9 mouse cellular contexts compared by ENCODE assay signal in the genomic region with DNA sequence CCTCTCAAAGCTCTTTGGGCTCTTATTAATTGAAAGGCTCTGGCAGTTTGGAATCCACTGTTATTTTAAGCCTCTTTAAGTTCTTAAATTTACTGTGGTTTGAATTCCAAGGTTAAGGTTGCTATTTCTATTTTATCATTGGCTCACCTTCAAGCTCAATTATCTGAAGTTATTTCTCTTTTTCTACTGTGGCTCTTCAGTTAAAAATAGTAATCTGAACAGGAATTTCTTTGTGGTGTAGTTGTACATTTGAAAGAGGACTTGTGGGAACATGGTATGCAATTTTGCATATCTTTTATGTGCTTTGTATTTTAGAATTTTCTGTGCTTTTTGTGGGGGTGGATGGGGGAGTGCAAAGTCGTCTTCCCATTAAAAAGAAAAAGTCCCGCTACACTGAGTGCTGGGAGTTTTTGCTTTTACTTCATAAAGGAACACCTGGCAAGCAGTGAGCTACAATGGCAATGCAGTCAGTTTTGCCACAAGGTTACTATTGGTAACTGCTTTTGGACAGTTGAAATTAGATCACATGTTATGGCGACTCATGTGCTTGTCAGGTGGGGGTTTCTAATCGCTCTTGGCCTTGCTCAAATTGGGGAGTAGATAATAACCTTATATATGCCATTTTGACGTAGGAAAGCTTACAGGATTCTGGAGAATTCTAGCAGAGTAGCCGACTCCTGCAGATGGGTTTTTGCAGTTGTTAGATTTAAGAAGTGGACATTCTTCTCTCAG. TPM values are rescaled to one million over a fixed set of nuclear protein-coding genes. Genes with fewer than 3 reads are reported as not detected.
A peak's percentile ranks its signal among the peaks of the same experiment; 100 is the strongest.
DNase-seq lines count a peak whose midpoint lies in the region; ATAC-seq and TF ChIP-seq lines count a peak whose summit lies in the region.
"Had no signal": no experiment of that assay in that cellular context is flagged by ENCODE, and none has a peak within 500 bp of the region (broad histone marks: within the 10 kb centered on the region; RNA-seq: fewer than 3 reads in every experiment).

No protein-coding gene starts in this region.

- no peak overlapping the region for H3K27ac ChIP-seq in lung, embryonic 16.5 days (ENCODE audit: low read length)
- peak overlapping the region; percentile 93 for H3K27ac ChIP-seq in embryonic fibroblast, embryonic 13.5 days (ENCODE audit: insufficient read depth, low read length)
- H3K27ac ChIP-seq in limb, embryonic 13.5 days: peak overlapping the region; percentile 15; the same call in 1 of the 2 replicates
- H3K27ac ChIP-seq in stomach, embryonic 14.5 days (ENCODE audit: low read length): no peak overlapping the region; the same call in 1 of the 2 replicates

- H3K4me1 ChIP-seq in lung, embryonic 16.5 days (replicated peaks; ENCODE audit: control insufficient read depth, insufficient read depth, low read length): peaks cover 38% of the 10 kb centered on the region
- H3K4me1 ChIP-seq in embryonic fibroblast, embryonic 13.5 days (ENCODE audit: control insufficient read depth, insufficient read depth, low read length): peaks cover 19% of the 10 kb centered on the region
- peaks cover 34% of the 10 kb centered on the region for H3K4me1 ChIP-seq in limb, embryonic 13.5 days
- H3K4me1 ChIP-seq in stomach, embryonic 14.5 days (ENCODE audit: control insufficient read depth, insufficient read depth, low read length): peaks cover 34% of the 10 kb centered on the region

- no peak for TF ChIP-seq POLR2A in embryonic fibroblast, embryonic 13.5 days (IDR thresholded peaks at IDR 0.05; ENCODE audit: low read depth, low read length)

- H3K9ac ChIP-seq in lung, embryonic 16.5 days (ENCODE audit: low read length): no peak overlapping the region
- peak overlapping the region; percentile 31; the same call in 1 of the 2 replicates for H3K9ac ChIP-seq in limb, embryonic 13.5 days
- H3K9ac ChIP-seq in stomach, embryonic 14.5 days (replicated peaks; ENCODE audit: low read depth, low read length): no peak overlapping the region

- intact Hi-C loops in left cerebral cortex, postnatal 36 days (cut with DNase I): loop anchor here (5.0 kb wide), 1 partner anchor 94 kb away; no protein-coding TSS in a partner anchor

- TF ChIP-seq CTCF in embryonic fibroblast, embryonic 13.5 days (IDR thresholded peaks at IDR 0.05; ENCODE audit: borderline replicate concordance, insufficient read depth, low read length): no peak

- ATAC-seq in lung, embryonic 16.5 days (ENCODE audit: low read depth): no peak
- no peak for ATAC-seq in limb, embryonic 13.5 days (ENCODE audit: low FRiP score, low read depth)
- ATAC-seq in stomach, embryonic 14.5 days (ENCODE audit: insufficient number of reproducible peaks, insufficient read depth, low FRiP score, low read depth): no peak

- peak overlapping the region; percentile 78 for H3K4me2 ChIP-seq in lung, embryonic 16.5 days (ENCODE audit: low read depth, low read length)
- H3K4me2 ChIP-seq in limb, embryonic 13.5 days (replicated peaks): peak overlapping the region; percentile 72
- peak overlapping the region; percentile 78 for H3K4me2 ChIP-seq in stomach, embryonic 14.5 days (replicated peaks; ENCODE audit: low read depth, low read length)

- peaks cover 5% of the 10 kb centered on the region for H3K36me3 ChIP-seq in lung, embryonic 16.5 days (ENCODE audit: control insufficient read depth, insufficient read depth, low read length)
- peaks cover 13% of the 10 kb centered on the region for H3K36me3 ChIP-seq in limb, embryonic 13.5 days
- peaks cover 4% of the 10 kb centered on the region; the same call in 1 of the 2 replicates for H3K36me3 ChIP-seq in stomach, embryonic 14.5 days (ENCODE audit: control insufficient read depth, insufficient read depth, low read length)

- H3K27me3 ChIP-seq in lung, embryonic 16.5 days (ENCODE audit: control insufficient read depth, insufficient read depth, low read depth, low read length): no peaks in the 10 kb centered on the region
- no peaks in the 10 kb centered on the region for H3K27me3 ChIP-seq in limb, embryonic 13.5 days
- no peaks in the 10 kb centered on the region for H3K27me3 ChIP-seq in stomach, embryonic 14.5 days (ENCODE audit: control insufficient read depth, insufficient read depth, low read length)

- H3K4me3 ChIP-seq in lung, embryonic 16.5 days (ENCODE audit: low read length): peak overlapping the region; percentile 59
- peak overlapping the region; percentile 56 for H3K4me3 ChIP-seq in embryonic fibroblast, embryonic 13.5 days (ENCODE audit: insufficient read depth, low read length)
- peak overlapping the region; percentile 86 for H3K4me3 ChIP-seq in limb, embryonic 13.5 days
- peak overlapping the region; percentile 82; the same call in 1 of the 2 replicates for H3K4me3 ChIP-seq in stomach, embryonic 14.5 days (ENCODE audit: low read depth, low read length)

- no peaks in the 10 kb centered on the region for H3K9me3 ChIP-seq in lung, embryonic 16.5 days (ENCODE audit: control insufficient read depth, low read length)
- H3K9me3 ChIP-seq in limb, embryonic 13.5 days: no peaks in the 10 kb centered on the region
- H3K9me3 ChIP-seq in stomach, embryonic 14.5 days (ENCODE audit: control insufficient read depth, low read depth, low read length): no peaks in the 10 kb centered on the region

- 39% methylated on average over 6 of the region's 6 CpGs for WGBS in lung, embryonic 16.5 days
- WGBS in limb, embryonic 13.5 days: 47% methylated on average over 6 of the region's 6 CpGs
- WGBS in stomach, embryonic 14.5 days: 48% methylated on average over 6 of the region's 6 CpGs

- DNase-seq in lung, adult 18-20 months: no peak
- DNase-seq in adipocyte (ENCODE audit: low spot score): no peak
- no peak for DNase-seq in cerebellum, adult 9-11 months
- DNase-seq in left cerebral cortex, postnatal 36 days (ENCODE audit: low spot score in 2 of 2): no peak
- DNase-seq: kidney, adult 18-20 months had no signal

RNA-seq across cellular contexts. Expression of a gene that starts 2.6 kb away (rescaled TPM):
- 9.0 and 9.6 TPM in 2 replicates for polyA plus RNA-seq in lung, embryonic 16.5 days (2015; fragmentation: Nextera tagmentation; extraction: Ambion mirVana)
- 32.0 and 33.9 TPM in 2 replicates for polyA plus RNA-seq in embryonic fibroblast, embryonic 13.5 days (2011; ENCODE audit: insufficient read length, low read depth, missing spikeins)
- polyA plus RNA-seq in limb, embryonic 13.5 days (2015; fragmentation: Nextera tagmentation; extraction: Ambion mirVana): 13.2 and 14.2 TPM in 2 replicates
- polyA plus RNA-seq in stomach, embryonic 14.5 days (2014; fragmentation: Nextera tagmentation; extraction: Ambion mirVana): 14.7 and 16.3 TPM in 2 replicates
- 10 to 100 TPM; 34.3 to 36.7 TPM for total RNA-seq in left cerebral cortex, postnatal 36 days (2021)

RNA-seq across cellular contexts. Expression of a gene that starts 57.1 kb away (rescaled TPM):
- 7.1 TPM in 2 replicates for polyA plus RNA-seq in lung, embryonic 16.5 days (2015; fragmentation: Nextera tagmentation; extraction: Ambion mirVana)
- polyA plus RNA-seq in embryonic fibroblast, embryonic 13.5 days (2011; ENCODE audit: insufficient read length, low read depth, missing spikeins): 20.3 and 21.9 TPM in 2 replicates
- 6.0 and 6.3 TPM in 2 replicates for polyA plus RNA-seq in limb, embryonic 13.5 days (2015; fragmentation: Nextera tagmentation; extraction: Ambion mirVana)
- polyA plus RNA-seq in stomach, embryonic 14.5 days (2014; fragmentation: Nextera tagmentation; extraction: Ambion mirVana): 5.8 and 6.2 TPM in 2 replicates
- 10 to 100 TPM; 56.4 to 58.6 TPM for total RNA-seq in left cerebral cortex, postnatal 36 days (2021)

Comparison
In these comparisons a context has a peak if more than half of its experiments do, and no peak if none do; other contexts are left out.
1. H3K27ac ChIP-seq: peak in embryonic fibroblast, embryonic 13.5 days (single experiment) and limb, embryonic 13.5 days (single experiment); none in lung, embryonic 16.5 days (single experiment) and stomach, embryonic 14.5 days (single experiment).
2. Peak in every context shown above with its lines, with median percentiles within 50 percentile points of each other: H3K4me2 ChIP-seq and H3K4me3 ChIP-seq.